Comparison of ENCODE assay signal across 19 mouse cellular contexts in the genomic region with DNA sequence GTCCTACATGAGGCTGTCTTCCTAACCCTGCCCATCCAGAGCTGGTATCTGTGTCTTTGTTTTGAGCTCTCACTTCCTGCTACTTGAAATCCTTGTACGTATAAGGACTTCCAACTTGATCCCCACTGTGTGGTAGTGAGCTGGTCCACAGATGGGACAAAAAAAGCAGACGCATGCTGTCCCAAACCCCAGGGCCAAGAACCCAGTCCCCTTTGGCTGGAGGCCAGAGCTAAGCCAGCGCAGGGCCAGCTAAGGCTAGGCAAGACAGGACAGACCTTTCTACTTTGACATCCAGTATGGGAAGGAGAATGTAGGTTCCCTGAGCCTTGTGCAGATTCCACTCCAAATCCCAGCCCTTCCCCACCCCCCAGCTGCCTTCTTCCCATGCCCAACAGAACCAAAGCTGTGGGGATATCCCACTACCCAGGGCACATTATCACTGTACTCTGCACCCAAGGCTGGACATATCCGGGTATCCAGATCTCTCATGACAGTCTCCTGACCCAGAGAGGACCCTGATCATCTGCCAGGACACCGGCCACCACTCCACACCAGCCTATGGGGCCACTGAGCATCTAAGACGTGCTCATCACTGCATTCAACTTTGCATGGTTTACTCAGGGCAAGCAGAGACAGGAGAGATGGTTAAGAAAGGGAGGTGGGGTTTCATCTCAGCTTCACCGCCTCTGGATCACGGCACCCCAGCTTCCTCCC. TPM values are rescaled to one million over a fixed set of nuclear protein-coding genes. Genes with fewer than 3 reads are reported as not detected.
DNase-seq lines count a peak whose midpoint lies in the region; TF ChIP-seq lines count a peak whose summit lies in the region.
"Had no signal": no experiment of that assay in that cellular context is flagged by ENCODE, and none has a peak within 500 bp of the region (broad histone marks: within the 10 kb centered on the region; RNA-seq: fewer than 3 reads in every experiment).

No protein-coding gene starts in this region.

- no peak overlapping the region for H3K4me3 ChIP-seq in layer of hippocampus, adult 2 months
- H3K4me3 ChIP-seq: forebrain, embryonic 13.5 days; heart, embryonic 12.5 days; kidney, embryonic 15.5 days; megakaryocyte, embryonic 14.5 days had no signal

- no peak for DNase-seq in layer of hippocampus, adult 2 months (ENCODE audit: low spot score in 2 of 2)
- DNase-seq in layer of hippocampus, postnatal 25 days (ENCODE audit: extremely low spot score in 1 of 2, low spot score in 1 of 2): no peak
- DNase-seq in adipocyte (ENCODE audit: low spot score): peak; percentile 32
- DNase-seq in cerebellum, adult 11-12 months: peak; percentile 81
- DNase-seq in cerebellum, postnatal 14 days: peak; percentile 79 to 80
- DNase-seq in right cerebral cortex, postnatal 36 days (ENCODE audit: low spot score in 2 of 2): no peak
- DNase-seq in neural tube, embryonic 10.5 days (ENCODE audit: extremely low spot score, low spot score): no peak
- no peak for DNase-seq in thymus, adult 18-20 months
- DNase-seq: kidney, postnatal 4 days; liver; lung, postnatal 14 days had no signal

- TF ChIP-seq CTCF in layer of hippocampus, adult 2 months (conservative IDR thresholded peaks at IDR 0.05): no peak

- H3K27ac ChIP-seq in layer of hippocampus, adult 2 months: peak overlapping the region; percentile 59
- H3K27ac ChIP-seq: forebrain, embryonic 13.5 days; hindbrain, embryonic 14.5 days; kidney, embryonic 15.5 days had no signal

RNA-seq across cellular contexts. Expression of gene Plch2, which starts 45.1 kb away (rescaled TPM):
- 10 to 100 TPM; 91.1 to 92.0 TPM for total RNA-seq in layer of hippocampus, adult 2 months (2021)
- total RNA-seq in layer of hippocampus, postnatal 25 days (2021): 10 to 100 TPM; 91.4 to 98.9 TPM

RNA-seq across cellular contexts. Expression of gene Pank4, which starts 47.5 kb away (rescaled TPM):
- total RNA-seq in layer of hippocampus, adult 2 months (2021): 10 to 100 TPM; 41.8 to 43.0 TPM
- 10 to 100 TPM; 34.9 to 37.1 TPM for total RNA-seq in layer of hippocampus, postnatal 25 days (2021)

RNA-seq across cellular contexts. Expression of gene Hes5, which starts 50.7 kb away (rescaled TPM):
- total RNA-seq in layer of hippocampus, adult 2 months (2021): 10 to 100 TPM; 24.7 to 30.7 TPM
- 10 to 100 TPM; 30.2 to 37.9 TPM for total RNA-seq in layer of hippocampus, postnatal 25 days (2021)
- total RNA-seq: adrenal gland, adult 8-10 months; gastrocnemius, adult 18-20 months; heart, postnatal 14 days had no signal

RNA-seq across cellular contexts. Expression of gene Pex10, which starts 55.3 kb away (rescaled TPM):
- total RNA-seq in layer of hippocampus, adult 2 months (2021): 10 to 100 TPM; 23.1 to 24.2 TPM
- 10 to 100 TPM; 21.6 to 26.5 TPM for total RNA-seq in layer of hippocampus, postnatal 25 days (2021)

Comparison
In these comparisons a context has a peak if more than half of its experiments do, and no peak if none do; other contexts are left out.
1. DNase-seq: peak in adipocyte (single experiment), cerebellum, adult 11-12 months (single experiment) and cerebellum, postnatal 14 days (2 of 2); none in layer of hippocampus, adult 2 months (0 of 2), layer of hippocampus, postnatal 25 days (0 of 2), right cerebral cortex, postnatal 36 days (0 of 2), neural tube, embryonic 10.5 days (single experiment) and thymus, adult 18-20 months (0 of 2).